Mouse (Mus musculus) bone marrow, adult 2 months (tissue): ENCODE data around the gene Pus10.

ENCODE experiments used
- CTCF ChIP-seq: fragments of 200-500 bp; IDR thresholded peaks from 2 replicates; pipeline ENCODE4 v1.5.1; 2011; ENCODE audit warnings: low read length, control low read depth; ENCODE audit not compliant: control insufficient read depth, insufficient read depth
- POLR2A ChIP-seq: fragments of 200-500 bp; IDR thresholded peaks from 2 replicates; pipeline ENCODE4 v1.6.1; 2011; ENCODE audit warnings: low read depth, mild to moderate bottlenecking, control low read depth, low read length, borderline replicate concordance; ENCODE audit not compliant: control insufficient read depth

DNA sequence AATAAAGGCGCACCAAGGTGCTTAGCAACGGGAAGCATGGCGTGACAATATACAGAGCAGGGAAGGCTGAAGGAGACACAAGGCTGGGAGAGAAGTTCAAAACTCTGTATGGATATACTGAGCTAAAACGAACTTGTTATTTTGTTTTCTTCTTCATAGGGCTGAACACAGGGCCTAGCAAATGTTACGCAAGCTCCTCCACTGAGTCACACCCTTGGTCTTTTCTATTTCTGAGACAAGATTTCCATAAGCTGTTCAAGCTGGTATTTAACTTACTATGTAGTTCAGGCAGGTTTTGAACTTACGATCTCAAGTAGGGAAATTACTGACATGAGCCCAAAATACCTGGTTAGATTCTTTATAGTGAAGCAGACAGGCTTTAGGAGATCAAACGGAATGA is 75.9 kb downstream of the Pus10 start:
- TF ChIP-seq POLR2A (no peak), CTCF (no peak)
